Mouse (Mus musculus) adrenal gland (tissue): ENCODE results near the gene Bid.

ENCODE experiments used
- intact Hi-C: fragments of 180-260 bp; cut with DNase I; formaldehyde crosslinking; loops from one replicate; pipeline ENCODE4 v1.15.1; 2025
- long read RNA-seq, 2 experiments: library from polyadenylated mRNA; unstranded; transcript quantifications; one replicate each; pipeline ENCODE4 v2.0.0; 2020; ENCODE audit warnings: borderline replicate concordance in 1 of 2; ENCODE audit not compliant: insufficient replicate concordance in 1 of 2

The Bid gene
- long read RNA-seq, experiment 1, transcript Bid-201 (6 exons, 2,189 nt), result major isoform, 16 of 23 reads
- long read RNA-seq, experiment 1, partial matches to known transcripts, result 3 of 23 reads
- long read RNA-seq, experiment 1, other reads (novel, unspliced or antisense), result 4 of 23 reads
- long read RNA-seq, experiment 2, transcript Bid-201 (6 exons, 2,189 nt), result major isoform, 9 of 12 reads
- long read RNA-seq, experiment 2, partial matches to known transcripts, result 1 of 12 reads
- long read RNA-seq, experiment 2, other reads (novel, unspliced or antisense), result 2 of 12 reads

- intact Hi-C loops, result no loop called here
Measured at GRCm38 (mm10) chr6:120916074-120916971, at the start of gene Bid. Bid (minus strand) TSS chr6:120916853.

- intact Hi-C loops, result no loop called here
Measured at GRCm38 (mm10) chr6:120965814-120966213, 49.2 kb upstream of the Bid start.

GRCm38 (mm10) chr6:120964179-120964578 is 47.5 kb upstream of the Bid start:
- intact Hi-C loops, result no loop called here

- intact Hi-C loops, result no loop called here
Measured at GRCm38 (mm10) chr6:120960338-120961030, 43.8 kb upstream of the Bid start.

GRCm38 (mm10) chr6:120957331-120957730 is 40.7 kb upstream of the Bid start:
- intact Hi-C loops, result no loop called here

- intact Hi-C loops, result no loop called here
Measured at GRCm38 (mm10) chr6:120956259-120957161, 39.9 kb upstream of the Bid start.

GRCm38 (mm10) chr6:120955215-120955614 is 38.6 kb upstream of the Bid start:
- intact Hi-C loops, result no loop called here

GRCm38 (mm10) chr6:120954241-120954640 is 37.6 kb upstream of the Bid start:
- intact Hi-C loops, result no loop called here

GRCm38 (mm10) chr6:120952475-120952874 is 35.8 kb upstream of the Bid start:
- intact Hi-C loops, result no loop called here

- intact Hi-C loops, result no loop called here
Measured at GRCm38 (mm10) chr6:120951311-120951710, 34.7 kb upstream of the Bid start.

- intact Hi-C loops, result no loop called here
Measured at GRCm38 (mm10) chr6:120945510-120945909, 28.9 kb upstream of the Bid start.

GRCm38 (mm10) chr6:120943964-120944363 is 27.3 kb upstream of the Bid start:
- intact Hi-C loops, result no loop called here

GRCm38 (mm10) chr6:120943551-120943950 is 26.9 kb upstream of the Bid start:
- intact Hi-C loops, result no loop called here

- intact Hi-C loops, result no loop called here
Measured at GRCm38 (mm10) chr6:120943079-120943478, 26.4 kb upstream of the Bid start.

GRCm38 (mm10) chr6:120941575-120941974 is 24.9 kb upstream of the Bid start:
- intact Hi-C loops, result no loop called here

GRCm38 (mm10) chr6:120941084-120941481 is 24.4 kb upstream of the Bid start:
- intact Hi-C loops, result no loop called here

GRCm38 (mm10) chr6:120940446-120941083 is 23.9 kb upstream of the Bid start:
- intact Hi-C loops, result no loop called here

GRCm38 (mm10) chr6:120939783-120940182 is 23.1 kb upstream of the Bid start:
- intact Hi-C loops, result no loop called here

GRCm38 (mm10) chr6:120938763-120939450 is 22.3 kb upstream of the Bid start:
- intact Hi-C loops, result no loop called here
